Mouse (Mus musculus): ENCODE measurements around the gene Higd1a. TPM values are rescaled to one million over a fixed set of nuclear protein-coding genes. Genes with fewer than 3 reads are reported as not detected.

Gene Higd1a
- polyA plus RNA-seq, 1 experiment from 2014 or later = 275 TPM

GRCm38 (mm10) chr9:121823051-121823450 is 35.1 kb downstream of the Higd1a start:
- H3K9ac ChIP-seq (ENCODE audit: low read length) = no peak overlapping the region
- no peak overlapping the region for H3K27ac ChIP-seq (replicated peaks in 1 of 2; ENCODE audit: control insufficient read depth in 1 of 2, insufficient read depth in 1 of 2, low read depth in 2 of 2, low read length in 2 of 2)
- H3K9me3 ChIP-seq (ENCODE audit: control insufficient read depth, low read length) = no peaks in the 10 kb centered on the region
- H3K27me3 ChIP-seq (ENCODE audit: control insufficient read depth, insufficient read depth, low read length) = no peaks in the 10 kb centered on the region
- no peaks in the 10 kb centered on the region; a peak in 1 of 4 replicates for H3K4me1 ChIP-seq (ENCODE audit: control insufficient read depth in 2 of 2, insufficient read depth in 2 of 2, low read length in 2 of 2)
- no peak for ATAC-seq (ENCODE audit: insufficient number of reproducible peaks, insufficient read depth, low FRiP score, low read depth)
- H3K4me2 ChIP-seq (ENCODE audit: low read length) = no peak overlapping the region
- 93% methylated on average over 1 of the region's 1 CpGs for WGBS
- H3K4me3 ChIP-seq (ENCODE audit: control insufficient read depth in 1 of 2, insufficient read depth in 1 of 2, low read depth in 1 of 2, low read length in 2 of 2) = no peak overlapping the region
- H3K36me3 ChIP-seq (ENCODE audit: control insufficient read depth, insufficient read depth, low read length) = no peaks in the 10 kb centered on the region

- H3K4me1 ChIP-seq (ENCODE audit: control insufficient read depth in 2 of 2, insufficient read depth in 2 of 2, low read length in 2 of 2) = no peaks in the 10 kb centered on the region; a peak in 1 of 4 replicates
Measured at GRCm38 (mm10) chr9:121822585-121822991, 35.6 kb downstream of the Higd1a start.

GRCm38 (mm10) chr9:121820765-121821164 is 37.4 kb downstream of the Higd1a start:
- Histone ChIP-seq H3K27ac (replicated peaks in 1 of 2; ENCODE audit: control insufficient read depth in 1 of 2, insufficient read depth in 1 of 2, low read depth in 2 of 2, low read length in 2 of 2) (no peak overlapping the region), H3K4me2 (ENCODE audit: low read length) (no peak overlapping the region), H3K9ac (ENCODE audit: low read length) (no peak overlapping the region), H3K9me3 (ENCODE audit: control insufficient read depth, low read length) (no peaks in the 10 kb centered on the region), H3K36me3 (ENCODE audit: control insufficient read depth, insufficient read depth, low read length) (no peaks in the 10 kb centered on the region), H3K27me3 (ENCODE audit: control insufficient read depth, insufficient read depth, low read length) (no peaks in the 10 kb centered on the region), H3K4me3 (ENCODE audit: control insufficient read depth in 1 of 2, insufficient read depth in 1 of 2, low read depth in 1 of 2, low read length in 2 of 2) (no peak overlapping the region), H3K4me1 (ENCODE audit: control insufficient read depth in 2 of 2, insufficient read depth in 2 of 2, low read length in 2 of 2) (no peaks in the 10 kb centered on the region; a peak in 1 of 4 replicates)
- no peak for ATAC-seq (ENCODE audit: insufficient number of reproducible peaks, insufficient read depth, low FRiP score, low read depth)
- 68% methylated on average over 5 of the region's 5 CpGs for WGBS

More at GRCm38 (mm10) chr9:121822585-121822991, 35.6 kb downstream of the Higd1a start:
- H3K36me3 ChIP-seq (ENCODE audit: control insufficient read depth, insufficient read depth, low read length) = no peaks in the 10 kb centered on the region
- no peaks in the 10 kb centered on the region for H3K27me3 ChIP-seq (ENCODE audit: control insufficient read depth, insufficient read depth, low read length)
- H3K27ac ChIP-seq (replicated peaks in 1 of 2; ENCODE audit: control insufficient read depth in 1 of 2, insufficient read depth in 1 of 2, low read depth in 2 of 2, low read length in 2 of 2) = no peak overlapping the region
- no peak overlapping the region for H3K4me3 ChIP-seq (ENCODE audit: control insufficient read depth in 1 of 2, insufficient read depth in 1 of 2, low read depth in 1 of 2, low read length in 2 of 2)
- H3K9me3 ChIP-seq (ENCODE audit: control insufficient read depth, low read length) = no peaks in the 10 kb centered on the region
- no peak overlapping the region for H3K9ac ChIP-seq (ENCODE audit: low read length)
- no peak overlapping the region for H3K4me2 ChIP-seq (ENCODE audit: low read length)
- 68% methylated on average over 6 of the region's 6 CpGs for WGBS
- ATAC-seq (ENCODE audit: insufficient number of reproducible peaks, insufficient read depth, low FRiP score, low read depth) = no peak

GRCm38 (mm10) chr9:121819771-121820471 is 38.2 kb downstream of the Higd1a start:
- ATAC-seq (ENCODE audit: insufficient number of reproducible peaks, insufficient read depth, low FRiP score, low read depth) = no peak
- H3K4me2 ChIP-seq (ENCODE audit: low read length) = no peak overlapping the region
- no peak overlapping the region for H3K27ac ChIP-seq (replicated peaks in 1 of 2; ENCODE audit: control insufficient read depth in 1 of 2, insufficient read depth in 1 of 2, low read depth in 2 of 2, low read length in 2 of 2)
- H3K36me3 ChIP-seq (ENCODE audit: control insufficient read depth, insufficient read depth, low read length) = no peaks in the 10 kb centered on the region
- no peak overlapping the region for H3K4me3 ChIP-seq (ENCODE audit: control insufficient read depth in 1 of 2, insufficient read depth in 1 of 2, low read depth in 1 of 2, low read length in 2 of 2)
- H3K9ac ChIP-seq (ENCODE audit: low read length) = no peak overlapping the region
- H3K9me3 ChIP-seq (ENCODE audit: control insufficient read depth, low read length) = no peaks in the 10 kb centered on the region
- WGBS = 46% methylated on average over 7 of the region's 7 CpGs
- H3K4me1 ChIP-seq (ENCODE audit: control insufficient read depth in 2 of 2, insufficient read depth in 2 of 2, low read length in 2 of 2) = no peaks in the 10 kb centered on the region; a peak in 1 of 4 replicates
- no peaks in the 10 kb centered on the region for H3K27me3 ChIP-seq (ENCODE audit: control insufficient read depth, insufficient read depth, low read length)

- no peaks in the 10 kb centered on the region for H3K9me3 ChIP-seq (ENCODE audit: control insufficient read depth, low read length)
- no peaks in the 10 kb centered on the region for H3K36me3 ChIP-seq (ENCODE audit: control insufficient read depth, insufficient read depth, low read length)
- H3K27ac ChIP-seq (replicated peaks in 1 of 2; ENCODE audit: control insufficient read depth in 1 of 2, insufficient read depth in 1 of 2, low read depth in 2 of 2, low read length in 2 of 2) = no peak overlapping the region
- no peak overlapping the region for H3K4me2 ChIP-seq (ENCODE audit: low read length)
- 81% methylated on average over 9 of the region's 9 CpGs for WGBS
- no peak for ATAC-seq (ENCODE audit: insufficient number of reproducible peaks, insufficient read depth, low FRiP score, low read depth)
- H3K27me3 ChIP-seq (ENCODE audit: control insufficient read depth, insufficient read depth, low read length) = no peaks in the 10 kb centered on the region
- no peak overlapping the region for H3K9ac ChIP-seq (ENCODE audit: low read length)
- H3K4me3 ChIP-seq (ENCODE audit: control insufficient read depth in 1 of 2, insufficient read depth in 1 of 2, low read depth in 1 of 2, low read length in 2 of 2) = no peak overlapping the region
- H3K4me1 ChIP-seq (ENCODE audit: control insufficient read depth in 2 of 2, insufficient read depth in 2 of 2, low read length in 2 of 2) = no peaks in the 10 kb centered on the region; a peak in 1 of 4 replicates
Measured at GRCm38 (mm10) chr9:121819073-121819770, 38.9 kb downstream of the Higd1a start.

- ATAC-seq (ENCODE audit: insufficient number of reproducible peaks, insufficient read depth, low FRiP score, low read depth) = no peak
- Histone ChIP-seq H3K4me2 (ENCODE audit: low read length) (no peak overlapping the region), H3K36me3 (ENCODE audit: control insufficient read depth, insufficient read depth, low read length) (no peaks in the 10 kb centered on the region), H3K27me3 (ENCODE audit: control insufficient read depth, insufficient read depth, low read length) (no peaks in the 10 kb centered on the region), H3K4me3 (ENCODE audit: control insufficient read depth in 1 of 2, insufficient read depth in 1 of 2, low read depth in 1 of 2, low read length in 2 of 2) (no peak overlapping the region), H3K9ac (ENCODE audit: low read length) (no peak overlapping the region), H3K4me1 (ENCODE audit: control insufficient read depth in 2 of 2, insufficient read depth in 2 of 2, low read length in 2 of 2) (peaks cover 4 to 7% of the 10 kb centered on the region in 2 experiments), H3K9me3 (ENCODE audit: control insufficient read depth, low read length) (no peaks in the 10 kb centered on the region), H3K27ac (replicated peaks in 1 of 2; ENCODE audit: control insufficient read depth in 1 of 2, insufficient read depth in 1 of 2, low read depth in 2 of 2, low read length in 2 of 2) (no peak overlapping the region)
- WGBS = 17% methylated on average over 6 of the region's 6 CpGs
Measured at GRCm38 (mm10) chr9:121815183-121815582, 43.0 kb downstream of the Higd1a start.

GRCm38 (mm10) chr9:121810081-121810821 is 47.9 kb downstream of the Higd1a start:
- H3K4me2 ChIP-seq (ENCODE audit: low read length) = no peak overlapping the region
- no peaks in the 10 kb centered on the region for H3K36me3 ChIP-seq (ENCODE audit: control insufficient read depth, insufficient read depth, low read length)
- H3K27me3 ChIP-seq (ENCODE audit: control insufficient read depth, insufficient read depth, low read length) = no peaks in the 10 kb centered on the region
- no peak for ATAC-seq (ENCODE audit: insufficient number of reproducible peaks, insufficient read depth, low FRiP score, low read depth)
- H3K27ac ChIP-seq (replicated peaks in 1 of 2; ENCODE audit: control insufficient read depth in 1 of 2, insufficient read depth in 1 of 2, low read depth in 2 of 2, low read length in 2 of 2) = no peak overlapping the region
- no peaks in the 10 kb centered on the region for H3K9me3 ChIP-seq (ENCODE audit: control insufficient read depth, low read length)
- peaks cover 12 to 18% of the 10 kb centered on the region in 2 experiments for H3K4me1 ChIP-seq (ENCODE audit: control insufficient read depth in 2 of 2, insufficient read depth in 2 of 2, low read length in 2 of 2)
- 34% methylated on average over 15 of the region's 15 CpGs for WGBS
- peak overlapping the region; percentile 25; the same call in 1 of the 2 replicates for H3K9ac ChIP-seq (ENCODE audit: low read length)
- no peak overlapping the region for H3K4me3 ChIP-seq (ENCODE audit: control insufficient read depth in 1 of 2, insufficient read depth in 1 of 2, low read depth in 1 of 2, low read length in 2 of 2)

Data from heart, embryonic 14.5 days (tissue).